Mouse (Mus musculus) forebrain, postnatal 0 days (tissue): ENCODE results near the gene Uqcc1. TPM values are rescaled to one million over a fixed set of nuclear protein-coding genes. Genes with fewer than 3 reads are reported as not detected.

Experiments
- ATAC-seq: fragments of 200-750 bp; cut with Nextera tagmentation; 2 replicates; pipeline ENCODE4 v1.8.0; 2017; ENCODE audit warnings: mild to moderate bottlenecking, moderate library complexity
- DNase-seq: peaks from one replicate; pipeline ENCODE4 v3.0.0-alpha.2; 2015
- H3K27ac ChIP-seq: fragments of 300-500 bp; sonication (generic); 2 replicates; pipeline ENCODE4 v1.5.1; 2014; ENCODE audit warnings: low read depth, mild to moderate bottlenecking, antibody characterized with exemption, low read length, moderate library complexity, mixed read lengths
- H3K27me3 ChIP-seq: fragments of 300-500 bp; sonication (generic); 2 replicates; pipeline ENCODE4 v1.6.1; 2014; ENCODE audit warnings: mild to moderate bottlenecking, low read length, mixed read lengths; ENCODE audit not compliant: insufficient read depth
- H3K36me3 ChIP-seq: fragments of 300-500 bp; sonication (generic); 2 replicates; pipeline ENCODE4 v1.6.1; 2014; ENCODE audit warnings: mild to moderate bottlenecking, moderate library complexity; ENCODE audit not compliant: insufficient read depth
- H3K4me1 ChIP-seq: fragments of 300-500 bp; sonication (generic); 2 replicates; pipeline ENCODE4 v1.6.1; 2014; ENCODE audit warnings: antibody characterized with exemption; ENCODE audit not compliant: insufficient read depth
- H3K4me2 ChIP-seq: fragments of 300-500 bp; sonication (generic); 2 replicates; pipeline ENCODE4 v1.6.1; 2014; ENCODE audit warnings: low read depth, mild to moderate bottlenecking, moderate library complexity
- H3K4me3 ChIP-seq: fragments of 300-500 bp; sonication (generic); 2 replicates; pipeline ENCODE4 v1.5.1; 2014; ENCODE audit warnings: low read depth, low read length, mixed read lengths
- H3K9ac ChIP-seq: fragments of 300-500 bp; sonication (generic); 2 replicates; pipeline ENCODE4 v1.6.1; 2014; ENCODE audit warnings: mild to moderate bottlenecking
- H3K9me3 ChIP-seq: fragments of 300-500 bp; sonication (generic); 2 replicates; pipeline ENCODE4 v1.6.1; 2016; ENCODE audit warnings: low read length
- CTCF ChIP-seq: sonication (generic); IDR thresholded peaks from 2 replicates; pipeline ENCODE4 v1.5.1; 2016; ENCODE audit warnings: antibody characterized with exemption, control low read depth, low read depth
- WGBS: fragments of 180-500 bp; shearing (Covaris S2); extraction: QIAGEN DNeasy Blood & Tissue Kit; methylation state at CpG from one replicate; pipeline ENCODE4 v1.1.7; 2014; 5-methylcytosine and 5-hydroxymethylcytosine counted together
- polyA plus RNA-seq: library from polyadenylated mRNA; unstranded; fragments of >200 nt; fragmentation: Nextera tagmentation; extraction: Ambion mirVana; gene quantifications from 2 replicates; pipeline ENCODE4 v1.2.1, GENCODE M21; 2015
- total RNA-seq: library from RNA; depleted of rRNA; stranded (reverse); fragments of >200 nt; gene quantifications from 2 replicates; pipeline ENCODE4 v1.2.3, GENCODE M21; 2014

Uqcc1 gene
- total and polyA plus RNA-seq, 2 experiments from 2014 or later = 63.0 to 67.7 TPM

DNA sequence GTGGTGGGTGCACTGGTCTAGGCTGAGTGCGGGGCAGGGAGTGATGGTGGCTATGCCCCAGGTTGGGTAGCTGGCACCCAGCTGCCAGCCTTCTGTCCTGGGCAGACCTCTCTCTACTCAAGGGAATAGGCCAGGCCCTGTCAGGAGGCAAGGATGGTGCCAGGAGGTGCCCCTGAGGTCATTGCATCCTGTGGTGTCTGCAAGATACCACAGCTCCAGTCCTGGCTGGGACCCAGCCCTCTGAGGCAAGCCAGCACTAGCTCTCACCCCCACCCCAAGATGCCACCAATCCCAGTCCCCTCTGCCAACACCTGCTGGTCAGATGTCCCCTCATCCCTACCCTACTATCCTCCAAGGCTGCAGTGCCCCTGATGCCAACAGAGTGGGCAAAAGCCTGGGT lies 113.9 kb downstream of the Uqcc1 start:
- peaks cover 36% of the 10 kb centered on the region for H3K36me3 ChIP-seq
- DNase-seq = no peak
- H3K27ac ChIP-seq = no peak overlapping the region
- no peak for ATAC-seq
- H3K4me1 ChIP-seq = peaks cover 6% of the 10 kb centered on the region; the same call in 1 of the 2 replicates
- H3K9ac ChIP-seq = no peak overlapping the region
- no peak overlapping the region for H3K4me2 ChIP-seq
- TF ChIP-seq CTCF = no peak
- 87% methylated on average over 1 of the region's 1 CpGs for WGBS
- H3K27me3 ChIP-seq = no peaks in the 10 kb centered on the region
- no peak overlapping the region for H3K4me3 ChIP-seq
- no peaks in the 10 kb centered on the region for H3K9me3 ChIP-seq

DNA sequence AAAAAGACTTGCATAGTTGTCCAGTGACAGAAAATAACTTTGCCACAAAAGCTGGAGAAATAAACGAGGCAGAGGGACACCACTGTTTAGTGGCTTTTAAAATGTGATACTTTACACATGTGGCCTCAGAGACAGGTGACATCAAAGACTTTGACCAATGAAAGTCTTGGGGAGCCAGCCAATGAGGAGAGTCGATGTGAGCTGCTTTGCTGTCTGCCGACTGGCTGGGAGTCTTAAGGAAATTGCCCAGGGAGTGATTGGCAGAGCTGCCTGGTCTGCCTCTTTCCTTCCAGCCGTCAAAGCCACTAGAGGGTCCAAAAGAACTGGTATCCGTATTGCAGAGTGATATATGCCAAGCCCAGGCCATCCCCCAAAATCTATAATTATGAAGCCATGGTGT lies 115.3 kb downstream of the Uqcc1 start:
- DNase-seq (no peak), ATAC-seq (no peak)
- no peak overlapping the region for H3K27ac ChIP-seq
- 33% methylated on average over 5 of the region's 5 CpGs for WGBS
- no peak overlapping the region for H3K9ac ChIP-seq
- peaks cover 6% of the 10 kb centered on the region; the same call in 1 of the 2 replicates for H3K4me1 ChIP-seq
- H3K9me3 ChIP-seq = no peaks in the 10 kb centered on the region
- H3K4me2 ChIP-seq = no peak overlapping the region
- H3K36me3 ChIP-seq = peaks cover 41% of the 10 kb centered on the region
- no peaks in the 10 kb centered on the region for H3K27me3 ChIP-seq
- TF ChIP-seq CTCF = no peak
- H3K4me3 ChIP-seq = no peak overlapping the region

DNA sequence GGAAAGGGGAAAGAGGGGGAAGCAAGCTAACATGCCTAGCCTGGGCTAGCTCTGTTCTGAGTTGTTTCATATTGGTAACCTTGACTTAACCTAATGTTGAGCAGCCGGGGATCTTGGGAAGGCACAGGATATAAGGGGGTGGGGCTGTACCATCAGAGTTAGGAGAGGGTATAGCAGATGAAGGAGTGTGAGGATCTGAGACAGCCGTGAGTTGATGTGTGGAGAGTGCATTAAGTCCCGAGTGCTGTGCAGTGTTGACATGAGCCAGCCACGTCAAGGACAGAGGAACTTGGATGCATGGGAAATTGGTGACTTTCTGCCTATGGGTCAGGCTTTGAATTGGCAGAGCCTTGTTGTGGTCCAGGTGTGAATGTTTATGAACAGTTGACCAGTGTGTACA lies 117.5 kb downstream of the Uqcc1 start:
- Histone ChIP-seq H3K27ac (no peak overlapping the region), H3K9ac (no peak overlapping the region), H3K4me3 (no peak overlapping the region), H3K4me1 (no peaks in the 10 kb centered on the region), H3K9me3 (no peaks in the 10 kb centered on the region), H3K4me2 (no peak overlapping the region), H3K27me3 (no peaks in the 10 kb centered on the region), H3K36me3 (peaks cover 52% of the 10 kb centered on the region)
- no peak for TF ChIP-seq CTCF
- 87% methylated on average over 4 of the region's 4 CpGs for WGBS
- DNase-seq (no peak), ATAC-seq (no peak)

DNA sequence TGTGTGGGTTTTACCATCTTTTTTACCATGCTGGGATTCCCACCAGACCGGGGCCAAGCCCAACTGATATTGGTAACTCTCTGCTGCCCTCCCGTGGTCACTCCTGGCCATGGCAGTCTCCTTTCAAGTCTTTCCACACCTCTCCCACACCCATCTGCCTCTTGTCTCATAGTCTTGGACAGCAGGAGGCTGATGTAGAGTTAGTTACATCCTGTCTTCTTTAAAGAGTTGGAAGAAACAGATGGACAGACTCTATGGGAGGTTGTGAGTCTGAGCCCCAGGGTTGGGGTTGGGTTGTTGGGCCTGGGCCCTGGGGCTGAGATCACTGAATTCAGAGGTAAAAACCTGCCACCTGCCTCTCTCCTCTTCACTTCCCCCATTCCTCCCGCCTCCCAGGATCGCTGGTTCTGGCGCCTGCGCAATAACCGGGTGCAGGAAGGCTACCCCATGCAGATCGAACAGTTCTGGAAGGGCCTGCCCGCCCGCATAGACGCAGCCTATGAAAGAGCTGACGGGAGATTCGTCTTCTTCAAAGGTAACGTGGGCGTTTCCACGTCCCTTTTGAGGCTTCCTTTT lies 118.2 kb downstream of the Uqcc1 start:
- Histone ChIP-seq H3K27me3 (no peaks in the 10 kb centered on the region), H3K4me1 (no peaks in the 10 kb centered on the region), H3K4me2 (no peak overlapping the region), H3K9me3 (no peaks in the 10 kb centered on the region), H3K9ac (no peak overlapping the region), H3K4me3 (no peak overlapping the region), H3K27ac (no peak overlapping the region), H3K36me3 (peaks cover 56% of the 10 kb centered on the region)
- WGBS = 44% methylated on average over 16 of the region's 16 CpGs
- ATAC-seq (peak; percentile 40; the same call in 1 of the 2 replicates), DNase-seq (peak; percentile 79)
- TF ChIP-seq CTCF = peak; percentile 84

DNA sequence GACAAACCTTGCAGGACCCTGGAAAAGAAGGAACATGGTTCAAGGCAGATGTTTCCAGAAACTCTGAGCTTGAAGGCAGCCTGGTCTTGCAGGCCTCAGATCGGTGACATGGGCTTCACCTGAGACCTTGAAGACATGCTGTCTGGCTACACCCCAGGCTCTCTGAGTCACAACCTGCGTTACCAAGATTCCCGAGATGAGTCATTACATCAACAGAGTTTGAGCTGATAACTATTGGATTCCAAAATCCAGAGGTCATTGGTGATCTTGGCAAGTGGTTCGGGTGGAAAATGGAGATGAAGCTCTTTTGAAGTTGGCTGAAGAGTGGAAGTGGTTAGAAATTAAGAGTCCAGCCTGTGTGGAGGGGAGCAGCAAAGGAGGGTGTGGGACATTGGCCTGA lies 120.5 kb downstream of the Uqcc1 start:
- ATAC-seq (no peak), DNase-seq (no peak)
- Histone ChIP-seq H3K4me1 (no peaks in the 10 kb centered on the region), H3K4me2 (no peak overlapping the region), H3K27me3 (no peaks in the 10 kb centered on the region), H3K9me3 (no peaks in the 10 kb centered on the region), H3K9ac (no peak overlapping the region), H3K4me3 (no peak overlapping the region), H3K27ac (no peak overlapping the region), H3K36me3 (peaks cover 47% of the 10 kb centered on the region)
- no peak for TF ChIP-seq CTCF
- WGBS = 87% methylated on average over 4 of the region's 4 CpGs

DNA sequence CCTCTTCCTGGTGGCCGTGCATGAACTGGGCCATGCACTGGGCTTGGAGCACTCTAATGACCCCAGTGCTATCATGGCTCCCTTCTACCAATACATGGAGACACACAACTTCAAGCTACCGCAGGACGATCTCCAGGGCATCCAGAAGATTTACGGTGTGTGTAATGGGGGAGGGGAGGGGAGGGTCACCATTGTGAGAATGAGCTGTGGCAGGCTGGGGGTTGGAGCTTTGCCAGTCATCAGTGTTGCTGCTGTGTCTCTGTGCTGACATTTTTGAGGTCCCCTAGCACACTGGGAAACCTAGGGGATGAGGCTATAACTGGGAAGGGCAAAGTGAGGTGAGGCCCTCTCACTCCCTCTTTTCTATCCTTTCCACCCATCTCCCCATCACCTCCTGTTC lies 122.7 kb downstream of the Uqcc1 start:
- Histone ChIP-seq H3K4me2 (no peak overlapping the region), H3K27ac (no peak overlapping the region), H3K9me3 (no peaks in the 10 kb centered on the region), H3K27me3 (no peaks in the 10 kb centered on the region), H3K9ac (no peak overlapping the region), H3K4me1 (no peaks in the 10 kb centered on the region), H3K36me3 (peaks cover 39% of the 10 kb centered on the region), H3K4me3 (no peak overlapping the region)
- no peak for TF ChIP-seq CTCF
- 77% methylated on average over 4 of the region's 4 CpGs for WGBS
- ATAC-seq (no peak), DNase-seq (no peak)

DNA sequence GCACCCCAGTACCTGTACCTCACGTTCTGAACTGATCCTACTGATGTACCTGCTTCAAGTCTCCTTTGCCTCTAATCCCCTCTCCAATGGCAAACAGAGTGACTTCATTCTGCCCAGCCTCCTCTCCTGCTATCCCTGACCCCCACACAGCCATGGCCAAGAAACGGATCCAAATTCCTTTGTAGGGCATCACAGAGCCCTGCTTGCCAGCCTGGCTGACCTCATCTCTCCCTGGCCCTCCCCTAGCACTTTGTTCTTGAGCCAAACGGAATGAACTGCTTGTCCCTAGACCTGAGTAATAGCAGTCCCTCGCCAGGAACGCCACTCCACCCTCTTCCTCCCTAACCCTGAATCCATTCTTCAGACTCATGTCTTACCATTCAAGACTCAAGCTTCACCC lies 123.6 kb downstream of the Uqcc1 start:
- Histone ChIP-seq H3K27me3 (no peaks in the 10 kb centered on the region), H3K9me3 (no peaks in the 10 kb centered on the region), H3K9ac (no peak overlapping the region), H3K27ac (no peak overlapping the region), H3K36me3 (peaks cover 38% of the 10 kb centered on the region), H3K4me1 (no peaks in the 10 kb centered on the region), H3K4me3 (no peak overlapping the region), H3K4me2 (no peak overlapping the region)
- 66% methylated on average over 5 of the region's 5 CpGs for WGBS
- no peak for DNase-seq
- TF ChIP-seq CTCF = no peak
- ATAC-seq = no peak
